Mouse (Mus musculus): ENCODE measurements around the gene Grm4.

DNA sequence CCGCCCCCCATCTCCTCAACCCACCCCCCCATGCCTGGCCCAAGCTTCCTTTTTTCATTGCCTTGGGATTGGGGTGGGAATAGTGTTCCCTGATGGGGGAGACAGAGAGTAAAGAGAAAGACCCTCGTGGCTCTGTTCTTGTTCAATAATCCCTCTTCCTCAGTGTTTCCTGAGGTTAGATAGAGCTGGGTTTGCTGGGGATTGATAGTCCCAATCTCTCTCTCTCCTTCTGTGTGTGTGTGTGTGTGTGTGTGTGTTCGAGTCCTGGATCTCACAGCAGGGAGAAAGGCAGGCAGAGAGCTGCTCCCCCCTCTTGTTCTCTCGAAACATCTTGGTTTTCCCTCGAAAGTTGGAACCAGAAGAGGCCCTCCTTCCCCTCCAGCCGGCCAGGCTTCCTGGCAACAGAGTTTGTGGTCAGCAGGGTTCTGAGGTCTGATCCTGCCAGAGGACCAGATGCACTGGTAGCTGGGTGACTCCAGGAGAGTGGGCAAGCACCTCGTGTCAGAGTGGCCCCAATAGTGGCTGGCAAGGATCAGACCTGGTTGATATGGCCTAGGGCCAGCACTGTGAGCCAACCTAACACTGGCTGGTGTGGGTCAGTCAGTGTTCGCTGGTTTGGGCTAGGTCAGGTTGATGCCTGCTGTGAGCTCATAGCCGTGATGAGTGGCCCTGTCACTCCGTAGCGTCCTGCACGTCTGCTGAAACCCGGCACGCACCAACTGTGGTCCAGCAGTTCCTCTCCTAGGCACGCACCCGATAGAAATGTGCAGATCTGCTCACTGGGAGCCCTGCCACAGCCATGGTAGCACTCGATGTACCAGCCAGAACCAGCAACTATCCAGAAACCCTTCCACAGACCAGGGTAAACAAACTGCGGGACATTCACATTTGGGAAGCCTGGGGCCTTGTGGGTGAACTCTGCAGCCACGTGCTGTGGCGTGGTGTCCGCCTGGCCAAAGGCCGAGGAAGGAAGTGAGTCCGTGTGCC is 31.3 kb upstream of the Grm4 start:
- TF ChIP-seq CTCF (IDR thresholded peaks at IDR 0.05; ENCODE audit: low read depth, low read length): no peak
- TF ChIP-seq POLR2A (IDR thresholded peaks at IDR 0.05; ENCODE audit: extremely low read depth, insufficient read depth, low read length): no peak

Measured in liver, adult 2 months (tissue).